Mouse (Mus musculus) adipocyte (in vitro differentiated cells): ENCODE measurements at regions not wholly inside any gene's neighbourhood (a gene's known extent, or its start where the extent isn't known, plus 50 kb on each side); places are given as distances from the start of the nearest gene placed in this dataset.
A peak's percentile ranks its signal among the peaks of the same experiment; 100 is the strongest.

Source experiments
- DNase-seq: peaks from one replicate; pipeline ENCODE4 v3.0.0-alpha.2; 2016; ENCODE audit warnings: low spot score

DNA sequence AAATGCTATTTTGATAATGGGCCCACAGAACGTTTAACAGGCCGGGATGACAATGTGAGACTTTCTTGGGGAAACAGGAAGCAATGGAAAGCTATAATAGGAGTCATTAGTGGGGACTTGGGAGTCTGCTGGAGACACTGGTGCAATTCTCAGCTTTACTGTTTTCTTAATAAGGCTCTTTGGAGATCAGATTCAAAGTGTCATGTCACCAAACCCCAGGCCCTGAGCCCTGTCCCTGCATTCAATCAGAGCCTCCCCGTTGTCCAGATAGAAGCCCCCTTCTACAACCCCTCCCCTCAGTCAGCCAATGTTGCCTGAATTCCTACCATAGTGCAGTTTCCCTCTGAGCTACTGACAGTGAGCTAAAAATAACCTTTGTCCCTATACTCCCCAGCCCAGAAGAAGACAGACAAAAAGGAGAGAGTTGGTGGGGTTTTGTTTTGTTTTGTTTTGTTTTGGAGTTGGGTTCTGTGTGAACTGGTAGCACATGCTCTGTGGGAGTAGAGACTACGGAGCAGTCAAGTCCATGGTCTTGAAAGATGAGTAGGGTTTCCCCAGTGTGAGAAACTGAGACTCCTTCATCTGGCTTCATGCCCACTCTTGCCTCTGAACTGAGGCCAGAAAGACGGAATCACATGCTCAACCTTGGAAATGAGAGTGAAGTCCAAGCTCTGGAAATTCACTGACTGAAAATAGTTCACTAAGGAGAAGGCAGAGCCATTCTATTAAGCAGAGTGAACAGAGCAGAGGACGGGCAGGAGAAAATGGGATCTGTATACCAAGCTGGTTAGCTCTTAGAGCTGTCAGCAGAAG, 267.3 kb downstream of the Gm826 start:
- peak; percentile 95 for DNase-seq

DNA sequence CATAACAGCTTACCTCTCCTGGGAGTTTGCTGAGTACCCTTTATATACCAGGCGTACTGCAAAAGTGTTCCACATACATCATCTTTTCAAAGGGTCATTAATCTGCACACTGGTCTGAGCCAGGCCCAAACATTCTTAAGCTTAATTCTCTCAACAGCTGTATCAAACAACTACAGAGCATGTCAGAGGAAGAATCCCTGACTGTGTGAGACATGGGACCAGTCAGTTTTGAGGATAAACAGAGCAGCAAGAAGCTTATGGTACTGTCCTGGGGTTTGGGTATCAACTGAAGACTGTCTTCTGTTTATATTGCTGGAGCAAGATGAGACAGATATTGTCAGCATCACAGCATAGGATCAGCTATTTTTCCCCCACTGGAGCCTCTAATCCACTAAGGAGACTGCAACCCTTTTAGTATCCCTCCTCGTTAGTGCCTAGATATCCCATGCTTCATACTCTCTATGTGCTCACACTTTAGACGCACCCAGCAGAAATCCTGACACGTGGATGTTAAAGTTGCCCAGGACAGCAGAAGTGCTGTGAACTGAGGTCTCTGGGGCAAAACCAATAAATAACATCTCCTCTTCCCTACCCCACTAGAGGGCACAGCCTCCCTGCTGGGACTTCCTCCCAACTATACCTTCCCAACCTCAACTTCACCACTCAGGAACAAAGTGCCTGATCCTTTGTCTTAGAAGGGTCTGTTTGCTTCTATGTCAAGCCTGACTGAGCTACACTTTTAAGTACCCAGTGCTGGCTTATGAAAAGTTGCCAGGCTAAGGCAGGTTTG, 271.6 kb downstream of the Gm826 start:
- DNase-seq: peak; percentile 49

DNA sequence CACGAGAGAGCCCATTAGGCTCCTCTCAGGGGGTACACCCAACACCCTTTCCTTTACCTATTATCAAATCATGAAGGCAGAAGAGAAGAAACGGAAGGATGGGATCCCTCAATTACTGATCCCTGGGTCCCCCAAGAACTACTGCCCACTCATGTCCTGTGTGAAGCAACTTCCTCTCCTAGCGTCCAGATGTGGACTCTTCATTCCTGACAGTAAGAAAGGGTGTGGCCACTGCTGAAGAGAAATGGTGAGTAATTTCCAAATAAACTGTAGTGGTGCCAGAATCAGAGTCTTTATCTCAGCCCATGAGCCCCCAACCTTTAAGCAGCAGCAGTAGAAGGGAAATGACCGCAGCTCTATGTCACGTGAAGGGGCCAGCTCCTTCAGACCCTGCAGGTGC, 273.9 kb downstream of the Gm826 start:
- no peak for DNase-seq

DNA sequence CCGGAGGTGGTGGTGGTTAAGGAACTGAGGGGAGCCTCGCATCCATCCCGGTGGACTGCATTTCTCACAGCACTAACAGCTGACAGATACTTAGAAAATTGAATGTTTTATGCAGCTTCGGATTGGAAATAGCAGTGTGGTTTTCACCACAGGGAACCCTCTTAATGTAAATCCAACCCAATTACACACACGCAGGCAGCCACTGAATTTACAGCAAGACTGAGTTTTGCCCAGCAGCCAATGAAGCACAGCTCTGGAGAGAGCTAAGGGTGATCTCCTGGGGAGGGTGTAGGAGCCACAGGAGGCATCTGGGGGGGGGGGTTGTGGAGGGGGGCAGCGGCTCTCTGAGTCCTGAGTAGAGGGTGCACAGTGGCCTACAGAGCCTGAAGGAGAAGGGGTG, 276.8 kb downstream of the Gm826 start:
- DNase-seq: no peak

DNA sequence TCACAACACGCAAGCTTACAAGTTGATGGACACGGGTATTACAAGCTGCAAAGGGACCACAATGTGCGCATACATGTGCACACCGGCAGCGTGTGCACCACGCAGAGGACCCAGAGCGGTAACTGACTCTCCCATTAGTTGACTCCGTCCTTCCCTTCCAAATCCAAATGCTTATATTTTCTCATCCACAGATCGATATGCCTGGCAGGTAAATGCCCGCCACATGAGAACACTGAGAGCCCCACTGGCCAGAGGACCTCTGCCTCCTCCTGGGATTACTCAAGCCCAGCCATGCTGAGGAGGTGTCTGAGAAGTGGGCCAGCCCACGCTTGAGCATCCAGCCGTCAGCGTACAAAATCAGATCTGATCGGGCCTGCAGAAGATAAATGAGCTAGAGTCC, 279.6 kb downstream of the Gm826 start:
- DNase-seq: no peak

DNA sequence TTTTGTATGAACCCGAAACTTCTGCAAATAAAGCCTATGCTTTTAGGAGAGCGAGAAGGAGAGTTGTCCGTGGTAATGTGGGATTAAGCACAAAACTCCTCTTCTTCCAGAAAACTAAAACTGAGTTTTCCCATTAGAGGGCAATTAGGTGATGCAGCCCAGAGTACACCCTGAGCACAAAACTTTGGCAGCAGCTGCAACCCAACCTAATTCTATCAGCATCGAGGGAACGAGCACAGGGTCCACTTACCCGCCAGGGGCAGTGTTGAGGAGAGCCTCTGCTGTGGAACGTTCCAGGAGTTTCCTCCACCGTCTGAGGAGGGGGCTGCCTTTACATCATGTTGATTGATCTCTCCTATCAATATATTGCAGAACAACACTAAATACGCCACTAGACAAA, 285.7 kb downstream of the Gm826 start:
- DNase-seq: no peak

DNA sequence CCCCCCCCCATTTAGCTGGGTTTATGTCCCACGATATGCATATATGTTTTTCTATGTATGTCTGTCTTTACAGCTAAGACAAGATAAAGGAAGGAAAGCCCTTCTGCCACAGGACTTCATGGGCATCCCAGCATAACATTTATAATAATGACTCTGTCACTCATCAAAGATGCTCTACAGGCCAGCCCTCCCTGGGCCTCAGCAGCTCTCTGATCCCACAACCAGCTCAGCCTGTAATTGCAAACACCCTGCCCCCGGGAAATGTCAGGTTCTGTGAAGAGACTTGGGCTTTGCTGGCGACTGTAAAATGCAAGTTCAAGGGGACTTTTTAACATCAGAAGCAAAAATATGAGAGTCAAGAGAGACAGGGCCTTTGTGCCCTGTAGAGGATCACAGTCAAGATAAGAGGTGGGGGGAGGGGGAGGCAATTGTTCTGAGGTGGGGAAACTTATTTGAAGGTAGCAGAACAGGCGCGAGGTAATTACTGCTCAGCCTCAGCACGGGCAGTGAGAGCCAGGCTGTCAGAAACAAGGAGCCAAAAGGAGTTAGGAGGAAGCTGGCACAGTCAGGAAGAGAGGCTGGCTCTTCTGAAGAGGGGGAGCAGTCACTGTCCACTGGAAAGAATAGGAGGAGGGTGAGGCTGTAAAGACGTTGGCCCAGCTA, 286.9 kb downstream of the Gm826 start:
- no peak for DNase-seq

DNA sequence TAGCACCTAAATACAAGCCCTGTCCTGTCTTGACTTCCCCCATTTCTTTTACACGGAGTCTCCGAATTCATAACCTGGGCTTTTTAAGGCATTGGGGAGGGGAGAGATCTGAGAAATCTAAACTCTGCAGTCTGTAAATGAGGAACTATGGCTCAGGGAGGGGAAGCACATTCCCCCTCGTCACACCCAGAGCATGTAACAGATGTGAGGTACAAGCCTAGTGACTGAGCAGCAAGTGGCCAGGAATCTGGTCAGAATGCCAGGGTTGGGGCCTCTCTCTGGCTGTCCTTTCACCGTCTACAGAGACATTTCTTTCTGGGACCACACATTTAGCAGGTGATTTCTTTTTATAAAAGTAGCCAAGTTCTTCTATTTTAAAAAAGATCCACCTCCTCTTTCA, 289.4 kb downstream of the Gm826 start:
- DNase-seq: no peak

DNA sequence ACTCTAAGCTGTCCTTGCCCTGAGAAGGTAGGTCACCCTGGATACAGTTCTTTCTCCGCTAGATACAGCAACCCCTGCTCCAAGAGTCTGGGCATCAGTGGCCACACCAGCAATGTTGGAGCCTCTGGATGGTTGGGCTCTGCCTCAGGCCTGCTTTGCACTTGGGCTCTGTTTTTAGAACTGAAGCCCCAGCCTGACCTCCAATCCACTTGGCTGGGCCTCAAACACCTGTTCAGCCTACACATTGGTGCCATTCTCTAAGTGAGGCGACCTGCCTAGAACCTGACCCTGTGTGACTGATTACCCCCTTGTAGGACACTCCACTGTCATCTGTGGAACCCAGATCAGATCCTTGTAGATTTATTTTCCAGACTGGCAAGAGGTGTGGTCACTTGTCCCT, 289.8 kb downstream of the Gm826 start:
- no peak for DNase-seq

DNA sequence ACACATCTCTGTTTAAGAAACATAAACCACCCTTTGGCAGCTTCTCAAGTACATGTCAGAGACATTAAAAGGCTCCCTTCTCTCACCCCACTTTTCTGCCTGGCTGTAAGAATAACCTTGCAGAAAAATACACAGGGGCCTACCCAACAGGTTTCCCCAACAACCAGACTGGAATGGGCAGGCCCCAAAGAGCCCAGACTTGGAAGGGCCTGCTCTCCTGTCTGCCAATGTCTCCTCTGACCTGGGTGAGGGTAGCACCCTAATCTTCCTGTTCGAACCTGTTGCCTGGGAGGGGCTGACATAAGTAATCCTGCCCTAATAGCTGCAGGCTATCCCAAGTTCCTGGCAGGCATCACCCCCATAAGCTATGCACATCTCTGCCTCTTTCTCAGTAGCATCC, 304.5 kb downstream of the Gm826 start:
- no peak for DNase-seq

DNA sequence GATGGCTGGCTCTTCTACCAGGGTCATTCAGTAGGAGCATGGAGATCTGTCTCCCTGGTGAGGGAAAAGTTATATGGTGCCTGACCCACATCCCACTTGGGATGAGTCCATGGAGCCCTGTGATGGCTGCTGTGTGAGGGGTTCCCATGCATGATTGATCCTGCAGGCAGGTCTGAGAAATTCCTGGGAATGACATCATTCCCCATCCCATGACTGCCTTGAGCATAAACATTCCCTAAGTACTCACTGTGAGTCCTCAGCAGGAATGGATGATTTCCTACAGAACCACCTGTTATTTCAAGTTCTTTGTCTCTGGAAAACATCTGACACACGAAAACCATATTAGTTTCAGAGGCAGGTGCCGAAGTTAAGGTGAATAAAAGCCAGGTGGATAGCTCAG, 305.5 kb downstream of the Gm826 start:
- DNase-seq: no peak

DNA sequence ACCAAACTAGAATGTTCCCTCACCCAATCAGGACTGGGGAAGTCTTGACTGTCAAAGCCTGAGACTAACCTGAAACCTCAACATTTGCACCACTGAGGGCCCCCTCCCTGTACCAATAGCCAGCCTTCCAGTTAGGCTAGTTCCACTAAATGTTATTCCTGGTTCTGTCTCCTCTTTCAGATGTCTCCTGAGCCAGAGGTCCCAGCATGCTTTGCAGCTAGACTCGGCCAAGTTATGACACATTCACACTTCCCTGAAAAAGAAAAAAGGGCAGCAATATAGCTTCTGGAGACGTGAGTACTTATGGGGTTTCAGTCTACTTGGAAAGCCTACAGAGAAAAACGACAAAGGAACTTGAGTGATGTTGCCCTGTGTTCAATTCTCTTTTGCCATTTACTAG, 308.1 kb downstream of the Gm826 start:
- DNase-seq: no peak

DNA sequence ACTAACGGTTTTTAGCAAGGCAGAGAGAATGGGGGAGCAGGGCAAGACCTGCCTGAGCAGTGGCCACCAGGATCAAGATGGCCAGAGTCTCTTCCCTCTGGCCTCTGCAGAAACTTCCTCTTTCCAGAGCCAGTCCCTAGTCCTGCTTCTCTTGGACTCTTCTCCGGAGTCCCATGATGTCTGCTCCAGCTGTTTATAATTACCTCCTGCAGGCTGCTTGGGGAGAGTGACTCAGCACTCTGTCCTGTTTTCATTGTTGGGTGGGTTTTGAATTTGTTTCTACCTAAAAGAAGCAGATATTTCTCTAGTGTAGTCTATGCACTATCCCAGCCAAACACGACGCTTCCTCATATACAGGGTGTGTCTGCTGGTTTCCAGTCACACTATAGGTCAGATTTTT, 312.4 kb downstream of the Gm826 start:
- DNase-seq: peak; percentile 55

DNA sequence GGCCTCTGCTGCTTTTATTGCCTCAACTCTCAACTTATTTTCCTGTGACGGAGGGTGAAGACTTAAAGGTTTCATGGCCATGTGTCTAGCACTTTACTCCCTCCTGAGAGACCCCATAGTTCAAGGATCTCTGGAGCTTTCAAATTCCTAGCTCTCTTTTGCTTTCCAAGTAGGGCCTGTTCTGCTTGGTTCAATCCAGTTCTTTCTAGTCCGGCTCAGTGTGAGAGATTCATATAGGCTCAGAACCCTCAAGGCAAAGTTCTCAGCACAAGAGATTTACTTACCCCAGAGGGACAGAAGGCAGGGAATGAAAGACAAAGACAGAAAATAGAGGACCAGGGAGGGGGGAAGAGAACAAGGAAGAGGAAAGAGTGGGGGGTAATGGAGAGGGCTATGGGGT, 313.1 kb downstream of the Gm826 start:
- DNase-seq: no peak

DNA sequence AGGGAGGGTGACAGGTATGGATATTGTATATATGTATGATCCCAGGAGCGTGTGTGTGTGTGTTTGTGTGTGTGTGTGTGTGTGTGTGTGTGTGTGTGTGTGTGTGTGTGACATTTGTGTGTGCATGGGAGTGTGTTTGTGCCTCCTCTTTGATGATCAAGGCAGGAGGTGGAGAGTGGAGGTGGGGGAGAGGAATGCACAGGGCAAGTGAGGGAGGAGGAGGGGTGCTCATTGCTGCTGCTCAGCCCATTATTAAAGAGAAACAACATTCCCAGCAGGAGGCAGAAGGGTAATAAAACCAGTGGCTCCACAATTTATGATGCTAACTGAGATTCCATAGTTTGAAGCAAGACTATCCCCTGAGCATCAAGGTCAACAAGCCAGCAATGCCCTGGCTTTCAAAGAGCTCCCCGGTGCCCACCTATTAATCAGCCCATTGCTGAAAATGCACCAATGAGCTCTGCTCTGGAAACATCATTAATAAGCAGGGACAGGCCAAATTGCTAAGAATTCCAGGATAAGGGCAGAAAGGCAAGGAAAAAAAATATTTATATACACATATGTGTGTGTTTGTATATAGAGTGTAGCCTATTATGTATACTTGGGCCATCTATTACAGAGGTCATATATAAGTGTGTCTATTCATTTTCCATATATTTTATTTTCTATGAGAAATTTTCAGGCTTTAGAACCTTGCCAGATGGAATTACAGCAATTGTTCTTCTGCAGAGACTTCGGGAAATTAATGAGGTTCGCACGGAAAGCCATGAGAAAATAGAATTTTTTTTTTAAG, 316.7 kb downstream of the Gm826 start:
- no peak for DNase-seq

DNA sequence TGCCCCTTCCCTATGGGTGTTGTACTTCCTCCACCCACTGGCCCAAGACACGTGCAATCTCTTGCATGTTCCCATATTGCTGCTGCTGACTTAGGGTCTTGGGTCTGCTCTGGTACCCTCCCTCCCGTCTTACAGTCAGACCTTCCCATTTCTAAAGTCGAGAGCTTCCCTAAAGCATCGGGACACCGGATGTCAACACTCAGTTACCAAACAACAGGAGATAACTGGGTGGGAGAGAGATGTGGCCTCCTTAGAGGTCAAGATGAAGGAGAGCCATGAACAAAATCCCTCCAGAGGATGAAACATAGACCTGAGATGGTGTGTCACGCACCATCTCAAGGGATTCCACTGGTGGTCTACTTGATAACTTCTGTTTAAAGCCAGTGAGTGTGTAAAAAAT, 322.5 kb downstream of the Gm826 start:
- DNase-seq: no peak

DNA sequence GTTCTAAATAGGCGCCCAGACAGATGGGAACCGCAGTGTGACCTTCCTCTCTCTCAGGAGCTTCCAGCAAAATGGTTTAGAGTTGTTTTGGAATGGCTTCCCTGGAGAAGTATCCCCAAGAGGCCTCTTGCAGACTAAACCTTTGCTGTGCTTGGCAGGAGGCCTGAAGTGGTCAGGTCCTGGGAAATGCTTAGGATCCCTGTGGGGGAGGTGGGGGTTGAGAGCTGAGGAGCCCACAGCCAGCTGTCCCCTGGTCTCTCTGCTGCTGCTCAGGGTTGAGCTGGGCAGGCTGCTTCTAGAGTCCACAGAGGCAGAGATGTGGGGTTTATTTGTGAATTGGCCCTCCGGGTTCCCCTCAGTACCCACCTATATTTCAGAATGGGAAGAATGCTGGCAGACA, 331.3 kb downstream of the Gm826 start:
- peak; percentile 80 for DNase-seq

DNA sequence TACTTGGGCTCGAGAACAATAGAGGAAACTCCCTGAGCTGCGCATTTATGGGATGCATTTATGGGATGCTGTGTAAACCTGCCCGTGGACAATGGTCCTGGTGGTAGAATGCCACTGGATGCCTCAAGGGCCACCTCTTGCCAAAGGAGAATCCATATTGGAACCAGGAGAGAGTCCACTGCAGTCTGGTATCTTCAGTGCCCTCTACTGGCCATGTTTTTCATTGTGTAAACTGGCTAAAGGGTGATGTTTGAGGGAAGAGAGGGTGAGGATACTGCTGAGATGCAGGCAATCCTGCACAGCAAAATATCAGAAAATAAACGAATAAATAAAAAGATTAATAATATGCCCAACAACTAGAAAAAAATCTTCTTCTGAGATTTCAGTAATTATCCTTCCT, 333.5 kb downstream of the Gm826 start:
- peak; percentile 62 for DNase-seq

DNA sequence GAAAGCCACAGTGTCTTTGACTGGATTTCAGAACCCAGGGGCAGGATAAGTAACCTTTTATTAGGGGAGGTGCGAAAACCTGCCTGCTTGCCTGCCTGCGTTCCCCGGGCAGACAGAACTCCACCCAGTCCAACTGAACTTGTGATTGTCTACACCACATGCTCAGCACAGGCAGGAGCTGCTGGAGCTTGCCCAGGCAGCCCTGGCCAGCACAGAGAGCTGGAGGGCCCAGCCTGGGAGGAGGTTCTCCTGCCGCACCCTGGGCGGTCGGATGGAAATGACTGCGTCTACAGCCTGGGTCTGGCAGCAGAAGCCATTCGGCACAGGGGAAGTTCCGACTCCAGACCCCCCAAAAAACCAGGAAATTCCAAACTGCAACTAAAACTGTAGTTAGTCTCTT, 336.6 kb downstream of the Gm826 start:
- DNase-seq: no peak

DNA sequence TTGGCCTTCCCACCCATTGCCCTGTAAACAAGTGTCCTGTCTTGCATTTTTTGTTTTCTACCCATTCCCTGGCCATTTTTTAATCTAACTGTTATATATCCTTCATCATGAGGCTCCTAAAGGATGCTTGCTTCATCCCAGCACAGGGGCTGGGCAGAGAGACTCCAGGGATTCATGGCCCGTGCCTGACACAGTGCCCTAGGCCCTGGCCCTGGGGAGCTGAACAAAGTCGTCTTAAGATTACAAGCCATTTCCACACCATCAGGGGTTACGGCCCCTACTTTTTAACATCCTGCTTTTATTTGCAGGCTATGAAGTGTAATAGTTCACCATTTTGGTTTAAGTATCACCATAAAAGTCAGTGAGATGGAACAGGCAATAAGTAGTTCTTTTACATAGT, 339.5 kb downstream of the Gm826 start:
- DNase-seq: no peak

DNA sequence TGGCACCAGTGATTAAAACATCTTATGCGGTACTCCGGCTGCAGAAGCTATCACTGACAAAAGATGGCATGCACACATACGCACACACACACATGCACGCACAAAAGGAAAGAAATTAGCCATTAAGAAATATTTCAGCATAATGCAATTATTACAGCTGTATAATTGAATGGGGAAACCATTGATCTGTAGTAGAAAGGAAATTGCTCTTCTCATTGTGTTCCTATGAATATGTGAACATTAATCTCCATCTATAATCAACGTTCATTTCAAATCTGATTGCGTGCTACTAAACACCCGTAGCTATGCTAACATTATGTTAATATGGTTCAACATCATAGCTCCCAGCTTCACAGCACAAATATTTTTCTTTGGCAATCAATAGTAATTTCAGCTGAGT, 347.2 kb downstream of the Gm826 start:
- DNase-seq: no peak

DNA sequence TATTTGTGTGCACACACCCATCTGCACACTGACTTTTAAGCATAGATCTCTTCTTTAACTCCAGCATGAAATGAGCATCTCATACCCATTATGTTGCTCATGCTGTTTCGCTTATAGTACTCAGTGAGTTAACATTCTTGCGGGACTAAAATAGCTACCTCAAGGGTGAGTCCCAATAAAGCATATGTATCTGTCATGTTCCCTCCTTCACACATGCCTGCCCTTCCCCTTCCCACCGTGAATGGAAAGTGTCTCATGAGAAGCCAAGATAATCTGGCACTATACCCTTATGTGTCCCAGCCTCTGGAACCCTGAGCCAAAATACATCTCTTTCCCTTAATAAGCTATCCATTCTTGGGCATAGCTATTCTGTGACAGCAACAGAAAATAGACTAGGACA, 352.3 kb downstream of the Gm826 start:
- no peak for DNase-seq
